Mouse (Mus musculus): ENCODE measurements around the gene Tead3. TPM values are rescaled to one million over a fixed set of nuclear protein-coding genes. Genes with fewer than 3 reads are reported as not detected.

The Tead3 gene
- 1.3 and 1.4 TPM in 2 replicates for polyA plus RNA-seq (2014; fragmentation: Nextera tagmentation; extraction: Ambion mirVana)

DNA sequence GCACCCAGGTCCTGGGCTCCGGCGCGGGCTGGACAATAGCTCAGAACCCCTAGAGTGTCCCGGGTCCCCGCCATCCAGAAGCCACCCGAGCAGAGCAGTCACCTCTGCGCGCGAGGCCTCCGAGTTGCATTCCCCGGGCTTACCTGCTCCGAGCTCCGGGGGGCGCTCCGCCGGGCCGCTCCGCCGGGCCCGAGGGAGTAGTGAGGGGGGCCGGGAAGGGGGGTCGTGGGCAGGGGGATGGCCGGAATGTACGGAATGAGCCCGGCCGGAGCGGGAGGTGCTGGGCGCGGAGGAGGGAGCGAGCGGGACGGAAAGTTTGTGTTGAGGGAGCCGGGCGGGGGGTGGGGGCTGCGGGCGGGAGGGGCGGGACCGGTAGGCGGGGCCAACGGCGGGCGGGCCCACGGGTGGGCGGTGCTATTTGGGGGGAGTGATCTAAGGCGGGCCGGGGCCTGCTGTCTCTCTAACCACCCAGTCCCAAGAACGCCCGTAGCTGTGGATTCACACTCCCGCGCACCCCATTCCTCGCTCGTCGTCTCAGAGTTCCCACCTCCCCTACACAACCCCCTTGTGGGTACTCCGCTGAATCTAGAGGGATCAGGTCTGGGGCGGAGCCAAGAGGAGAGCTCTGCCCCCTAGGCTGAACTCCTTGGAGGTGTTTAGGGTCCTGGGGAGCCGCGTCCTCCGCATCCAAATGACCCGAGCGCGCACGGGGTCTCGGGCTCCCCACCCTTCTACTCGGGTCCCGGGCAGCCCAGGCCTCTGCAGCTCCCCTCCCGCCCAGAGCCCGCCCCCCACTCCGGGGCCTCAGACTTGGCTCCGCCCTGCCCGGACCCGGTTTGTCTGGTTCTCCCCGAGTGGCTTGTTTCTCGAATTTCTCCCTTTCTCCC lies at the start of gene Tead3:
Tead3 (minus strand) TSS at position 352 of the 887 bp plus-strand sequence.
- DNase-seq (ENCODE audit: low spot score) (peak; percentile 57), ATAC-seq (ENCODE audit: low FRiP score) (peak; percentile 64)
- Histone ChIP-seq H3K4me3 (replicated peaks; ENCODE audit: low read length) (peak within 1 kb of the TSS; percentile 54), H3K4me2 (replicated peaks) (peak within 1 kb of the TSS; percentile 91), H3K36me3 (replicated peaks; ENCODE audit: control insufficient read depth, insufficient read depth) (no peaks in the 10 kb centered on the region), H3K27me3 (ENCODE audit: control insufficient read depth, insufficient read depth, low read length) (peaks cover 29% of the 10 kb centered on the region), H3K9ac (peak within 1 kb of the TSS; percentile 54), H3K27ac (0 out of 2 replicates have a peak within 1 kb of the TSS, but pooled peaks have one; percentile 43), H3K4me1 (replicated peaks; ENCODE audit: control insufficient read depth, insufficient read depth, low read length) (peaks cover 10% of the 10 kb centered on the region), H3K9me3 (ENCODE audit: control insufficient read depth, low read length) (no peaks in the 10 kb centered on the region)
- WGBS = under 1% methylated on average over 57 of the region's 73 CpGs

GRCm38 (mm10) chr17:28394994-28395393 lies 44.4 kb upstream of the Tead3 start:
- Histone ChIP-seq H3K36me3 (replicated peaks; ENCODE audit: control insufficient read depth, insufficient read depth) (peaks cover 15% of the 10 kb centered on the region), H3K9ac (no peak overlapping the region), H3K4me2 (replicated peaks) (no peak overlapping the region), H3K4me1 (replicated peaks; ENCODE audit: control insufficient read depth, insufficient read depth, low read length) (no peaks in the 10 kb centered on the region), H3K27me3 (ENCODE audit: control insufficient read depth, insufficient read depth, low read length) (no peaks in the 10 kb centered on the region), H3K4me3 (replicated peaks; ENCODE audit: low read length) (no peak overlapping the region), H3K9me3 (ENCODE audit: control insufficient read depth, low read length) (no peaks in the 10 kb centered on the region), H3K27ac (no peak overlapping the region)
- 87% methylated on average over 7 of the region's 7 CpGs for WGBS
- ATAC-seq (ENCODE audit: low FRiP score) (no peak), DNase-seq (ENCODE audit: low spot score) (no peak)

- no peaks in the 10 kb centered on the region for H3K27me3 ChIP-seq (ENCODE audit: control insufficient read depth, insufficient read depth, low read length)
- no peak overlapping the region for H3K9ac ChIP-seq
- H3K4me1 ChIP-seq (replicated peaks; ENCODE audit: control insufficient read depth, insufficient read depth, low read length) = no peaks in the 10 kb centered on the region
- H3K27ac ChIP-seq = no peak overlapping the region
- WGBS = 89% methylated on average over 15 of the region's 15 CpGs
- no peak overlapping the region for H3K4me2 ChIP-seq (replicated peaks)
- no peak overlapping the region for H3K4me3 ChIP-seq (replicated peaks; ENCODE audit: low read length)
- no peaks in the 10 kb centered on the region for H3K9me3 ChIP-seq (ENCODE audit: control insufficient read depth, low read length)
- peaks cover 9% of the 10 kb centered on the region; the same call in 1 of the 2 replicates for H3K36me3 ChIP-seq (replicated peaks; ENCODE audit: control insufficient read depth, insufficient read depth)
- no peak for ATAC-seq (ENCODE audit: low FRiP score)
- no peak for DNase-seq (ENCODE audit: low spot score)
Measured at GRCm38 (mm10) chr17:28394051-28394765, 43.6 kb upstream of the Tead3 start.

DNA sequence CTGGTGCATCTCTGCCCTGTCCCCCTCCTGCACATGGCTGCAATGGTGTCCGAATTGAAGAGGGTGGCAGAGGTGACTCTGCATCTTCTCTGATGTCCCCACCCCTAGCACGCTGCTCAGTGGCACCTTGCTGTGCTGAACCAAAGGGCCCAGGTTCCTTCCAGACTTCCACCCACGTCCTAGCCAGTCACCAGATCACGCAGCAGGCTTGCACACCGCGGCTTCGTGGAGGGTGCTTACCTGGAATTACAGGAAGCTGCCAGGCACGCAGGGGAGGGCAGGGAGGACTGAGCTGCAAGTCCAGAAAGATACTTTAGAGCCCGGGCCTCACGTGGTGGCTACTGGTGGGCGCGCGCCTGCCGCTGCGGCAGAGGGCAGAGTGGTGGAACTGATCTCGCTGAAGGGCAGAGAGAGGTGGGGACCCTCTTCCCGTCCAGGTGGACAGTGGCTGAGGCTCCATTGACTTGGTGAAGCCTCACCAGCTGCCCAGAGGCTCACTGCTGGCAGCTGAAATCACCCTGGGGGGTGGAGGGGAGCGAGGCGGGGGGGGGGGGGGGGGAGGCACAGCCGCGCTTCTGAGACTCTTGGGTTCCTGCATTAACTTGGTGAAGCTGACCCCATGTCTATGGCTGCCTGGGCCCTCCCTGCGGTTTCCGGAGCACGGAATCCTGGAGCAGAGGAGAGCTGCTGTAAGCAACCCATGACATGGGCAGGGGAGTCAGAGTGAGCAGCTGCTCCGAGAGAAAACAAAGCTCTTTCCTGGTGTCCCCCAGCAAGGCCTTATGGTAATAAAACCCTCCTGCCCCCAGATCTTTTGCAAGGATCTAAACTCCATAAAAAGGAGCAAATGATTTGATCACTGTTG lies 41.2 kb upstream of the Tead3 start:
- H3K36me3 ChIP-seq (replicated peaks; ENCODE audit: control insufficient read depth, insufficient read depth) = no peaks in the 10 kb centered on the region
- ATAC-seq (ENCODE audit: low FRiP score) (no peak), DNase-seq (ENCODE audit: low spot score) (no peak)
- H3K4me2 ChIP-seq (replicated peaks) = no peak overlapping the region
- H3K4me1 ChIP-seq (replicated peaks; ENCODE audit: control insufficient read depth, insufficient read depth, low read length) = no peaks in the 10 kb centered on the region
- H3K4me3 ChIP-seq (replicated peaks; ENCODE audit: low read length) = no peak overlapping the region
- H3K9me3 ChIP-seq (ENCODE audit: control insufficient read depth, low read length) = no peaks in the 10 kb centered on the region
- H3K9ac ChIP-seq = no peak overlapping the region
- WGBS = 10% methylated on average over 21 of the region's 25 CpGs
- no peak overlapping the region for H3K27ac ChIP-seq
- no peaks in the 10 kb centered on the region for H3K27me3 ChIP-seq (ENCODE audit: control insufficient read depth, insufficient read depth, low read length)

GRCm38 (mm10) chr17:28388534-28388933 lies 37.9 kb upstream of the Tead3 start:
- H3K36me3 ChIP-seq (replicated peaks; ENCODE audit: control insufficient read depth, insufficient read depth) = no peaks in the 10 kb centered on the region

GRCm38 (mm10) chr17:28386150-28386905 lies 35.7 kb upstream of the Tead3 start:
- 0 out of 2 replicates have a peak, but pooled peaks have one; percentile 53 for ATAC-seq (ENCODE audit: low FRiP score)
- Histone ChIP-seq H3K4me3 (replicated peaks; ENCODE audit: low read length) (peak overlapping the region; percentile 25), H3K4me2 (replicated peaks) (peak overlapping the region; percentile 53), H3K27ac (no peak overlapping the region), H3K27me3 (ENCODE audit: control insufficient read depth, insufficient read depth, low read length) (no peaks in the 10 kb centered on the region), H3K4me1 (replicated peaks; ENCODE audit: control insufficient read depth, insufficient read depth, low read length) (0 out of 2 replicates have a peak, but pooled peaks cover 6% of the 10 kb centered on the region), H3K9me3 (ENCODE audit: control insufficient read depth, low read length) (no peaks in the 10 kb centered on the region), H3K36me3 (replicated peaks; ENCODE audit: control insufficient read depth, insufficient read depth) (no peaks in the 10 kb centered on the region), H3K9ac (peak overlapping the region; percentile 5; the same call in 1 of the 2 replicates)
- 6% methylated on average over 23 of the region's 23 CpGs for WGBS
- DNase-seq (ENCODE audit: low spot score) = peak; percentile 89

More at GRCm38 (mm10) chr17:28388534-28388933, 37.9 kb upstream of the Tead3 start:
- Histone ChIP-seq H3K4me1 (replicated peaks; ENCODE audit: control insufficient read depth, insufficient read depth, low read length) (0 out of 2 replicates have a peak, but pooled peaks cover 6% of the 10 kb centered on the region), H3K9me3 (ENCODE audit: control insufficient read depth, low read length) (no peaks in the 10 kb centered on the region), H3K27ac (no peak overlapping the region), H3K27me3 (ENCODE audit: control insufficient read depth, insufficient read depth, low read length) (no peaks in the 10 kb centered on the region), H3K4me2 (replicated peaks) (no peak overlapping the region), H3K4me3 (replicated peaks; ENCODE audit: low read length) (no peak overlapping the region), H3K9ac (no peak overlapping the region)
- DNase-seq (ENCODE audit: low spot score) (no peak), ATAC-seq (ENCODE audit: low FRiP score) (no peak)
- WGBS = 86% methylated on average over 3 of the region's 3 CpGs

- H3K4me2 ChIP-seq (replicated peaks) = no peak overlapping the region
- 61% methylated on average over 4 of the region's 4 CpGs for WGBS
- no peak overlapping the region for H3K9ac ChIP-seq
- no peaks in the 10 kb centered on the region for H3K27me3 ChIP-seq (ENCODE audit: control insufficient read depth, insufficient read depth, low read length)
- no peak overlapping the region for H3K4me3 ChIP-seq (replicated peaks; ENCODE audit: low read length)
- no peak for DNase-seq (ENCODE audit: low spot score)
- H3K36me3 ChIP-seq (replicated peaks; ENCODE audit: control insufficient read depth, insufficient read depth) = no peaks in the 10 kb centered on the region
- ATAC-seq (ENCODE audit: low FRiP score) = no peak
- 0 out of 2 replicates have a peak, but pooled peaks cover 6% of the 10 kb centered on the region for H3K4me1 ChIP-seq (replicated peaks; ENCODE audit: control insufficient read depth, insufficient read depth, low read length)
- H3K27ac ChIP-seq = no peak overlapping the region
- H3K9me3 ChIP-seq (ENCODE audit: control insufficient read depth, low read length) = no peaks in the 10 kb centered on the region
Measured at GRCm38 (mm10) chr17:28384298-28384697, 33.7 kb upstream of the Tead3 start.

DNA sequence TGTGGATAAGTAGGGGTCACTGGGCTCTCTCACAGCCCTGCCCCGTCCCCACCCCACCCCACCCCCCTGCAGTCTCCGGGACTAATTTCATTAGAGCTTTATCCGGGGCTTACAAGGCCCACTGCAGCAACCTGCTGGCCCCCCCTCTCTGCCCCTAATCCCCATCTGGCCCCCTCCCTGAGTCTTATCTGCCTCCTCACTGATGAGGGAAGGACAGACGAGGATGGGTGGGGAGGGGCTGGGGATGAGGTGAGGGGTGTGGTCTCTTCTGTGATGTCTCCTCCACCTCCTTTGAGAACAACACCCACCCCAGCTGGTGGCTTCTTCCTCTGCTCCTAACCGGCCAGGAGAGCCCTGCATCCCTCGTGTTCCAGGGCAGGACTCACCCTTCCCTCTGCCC lies 29.6 kb upstream of the Tead3 start:
- ATAC-seq (ENCODE audit: low FRiP score) = no peak
- DNase-seq (ENCODE audit: low spot score) = no peak
- WGBS = 5% methylated on average over 6 of the region's 6 CpGs

More for the DNA sequence above, 29.6 kb upstream of the Tead3 start:
- no peaks in the 10 kb centered on the region for H3K36me3 ChIP-seq (replicated peaks; ENCODE audit: control insufficient read depth, insufficient read depth)
- no peaks in the 10 kb centered on the region for H3K9me3 ChIP-seq (ENCODE audit: control insufficient read depth, low read length)
- peaks cover 15% of the 10 kb centered on the region for H3K27me3 ChIP-seq (ENCODE audit: control insufficient read depth, insufficient read depth, low read length)
- H3K4me3 ChIP-seq (replicated peaks; ENCODE audit: low read length) = no peak overlapping the region
- no peak overlapping the region for H3K4me2 ChIP-seq (replicated peaks)
- no peaks in the 10 kb centered on the region for H3K4me1 ChIP-seq (replicated peaks; ENCODE audit: control insufficient read depth, insufficient read depth, low read length)
- H3K27ac ChIP-seq = no peak overlapping the region
- no peak overlapping the region for H3K9ac ChIP-seq

Measured in hindbrain, embryonic 14.5 days (tissue).